Mouse (Mus musculus): ENCODE results near the gene Tas2r139. TPM values are rescaled to one million over a fixed set of nuclear protein-coding genes. Genes with fewer than 3 reads are reported as not detected.
"Not testable (repeated sequence)": the region's sequence is repeated elsewhere in the genome, so short reads cannot be mapped to it uniquely, and the experiment has no call there.

The Tas2r139 gene
- total RNA-seq (2014; fragmentation: Nextera tagmentation) (not detected in 2 replicates), total RNA-seq (2017) (not detected in 2 replicates)

- ATAC-seq (replicated peaks; ENCODE audit: low FRiP score, low TSS enrichment, poor library complexity, severe bottlenecking), result no peak
Measured at GRCm38 (mm10) chr6:42140636-42141035, at the start of gene Tas2r139. TSS of gene Tas2r139 (plus strand) at chr6:42140936.

DNA sequence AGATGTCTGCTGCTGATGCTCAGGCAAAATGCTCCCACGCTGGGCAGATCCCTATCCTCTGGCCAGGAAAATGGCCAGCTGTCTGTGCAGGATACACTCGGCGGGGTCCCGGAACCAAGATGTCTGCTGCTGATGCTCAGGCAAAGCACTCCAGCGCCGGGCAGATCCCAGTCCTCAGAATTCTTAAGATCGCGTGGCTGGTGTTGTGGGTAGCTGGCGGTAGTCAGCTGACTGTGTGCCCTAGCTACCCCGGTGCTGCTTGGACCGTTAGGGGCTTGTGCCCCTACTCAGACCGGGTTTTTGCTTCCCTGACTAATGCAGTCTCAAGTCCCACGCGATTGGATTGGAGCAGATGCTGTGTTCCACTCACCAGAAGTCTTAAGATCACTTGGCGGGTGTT lies 10.4 kb downstream of the Tas2r139 start:
- not testable (repeated sequence) for ATAC-seq (replicated peaks; ENCODE audit: low FRiP score, low TSS enrichment, poor library complexity, severe bottlenecking)

DNA sequence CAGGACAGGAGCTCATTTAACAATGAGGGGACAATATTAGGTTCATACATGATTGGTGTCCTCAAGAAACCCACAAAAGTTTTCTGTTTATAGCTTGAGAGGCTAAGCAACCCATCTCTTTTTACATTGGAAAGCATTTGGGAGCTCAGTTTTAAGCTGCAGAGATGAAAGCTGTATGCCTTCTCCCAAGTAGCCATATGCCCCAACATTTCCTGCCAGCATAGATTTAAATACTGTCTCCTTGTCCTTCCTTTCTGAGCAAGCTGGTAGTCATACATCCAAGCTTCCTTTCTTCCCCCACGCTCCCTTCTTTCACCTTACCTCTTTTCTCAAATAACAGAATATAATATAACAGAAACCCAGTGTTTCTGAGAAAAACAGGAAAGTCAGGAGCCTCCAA lies 41.7 kb downstream of the Tas2r139 start:
- ATAC-seq (replicated peaks; ENCODE audit: low FRiP score, low TSS enrichment, poor library complexity, severe bottlenecking), result no peak

DNA sequence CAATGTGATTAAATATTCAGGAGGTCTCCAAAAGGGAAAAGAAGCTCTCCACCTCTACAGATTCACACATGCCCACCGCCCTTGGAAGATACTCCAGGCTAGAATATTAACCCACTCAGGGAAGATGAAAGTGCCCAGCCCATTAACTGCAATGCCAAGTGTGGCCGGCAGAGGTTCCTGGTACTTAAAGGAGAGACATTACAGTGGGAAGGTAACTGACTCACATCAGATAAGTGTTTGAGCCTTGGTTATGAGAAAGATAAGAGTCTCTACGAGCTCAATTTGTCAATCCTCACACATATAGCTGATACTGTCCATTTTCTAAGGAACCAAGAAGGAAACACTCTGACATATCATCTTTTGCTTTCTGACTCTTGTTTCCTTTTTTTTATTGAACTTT lies 45.5 kb downstream of the Tas2r139 start:
- ATAC-seq (replicated peaks; ENCODE audit: low FRiP score, low TSS enrichment, poor library complexity, severe bottlenecking), result no peak

Other genes starting within 250 kb of the Tas2r139 start
- not detected in 2 replicates for gene Sval1, start 189.3 kb upstream of the Tas2r139 start, total RNA-seq (2014; fragmentation: Nextera tagmentation)
- gene Sval1, start 189.3 kb upstream of the Tas2r139 start, total RNA-seq (2017), result not detected in 2 replicates
- gene Sval3, start 172.8 kb upstream of the Tas2r139 start, total RNA-seq (2014; fragmentation: Nextera tagmentation), result not detected in 2 replicates
- gene Sval3, start 172.8 kb upstream of the Tas2r139 start, total RNA-seq (2017), result not detected in 2 replicates
- gene Sva, start 102.5 kb upstream of the Tas2r139 start, total RNA-seq (2014; fragmentation: Nextera tagmentation), result not detected in 2 replicates
- gene Sva, start 102.5 kb upstream of the Tas2r139 start, total RNA-seq (2017), result not detected in 2 replicates
- not detected in 2 replicates for gene Tas2r144, start 74.4 kb downstream of the Tas2r139 start, total RNA-seq (2014; fragmentation: Nextera tagmentation)
- gene Tas2r144, start 74.4 kb downstream of the Tas2r139 start, total RNA-seq (2017), result not detected in 2 replicates
- gene Gstk1, start 105.0 kb downstream of the Tas2r139 start, total RNA-seq (2014; fragmentation: Nextera tagmentation), result 6.0 and 7.8 TPM in 2 replicates
- gene Gstk1, start 105.0 kb downstream of the Tas2r139 start, total RNA-seq (2017), result 1.6 and 5.3 TPM in 2 replicates
- gene Tmem139, start 121.0 kb downstream of the Tas2r139 start, total RNA-seq (2014; fragmentation: Nextera tagmentation), result not detected in 2 replicates
- gene Tmem139, start 121.0 kb downstream of the Tas2r139 start, total RNA-seq (2017), result not detected in 2 replicates
- 68.3 and 86.6 TPM in 2 replicates for gene Casp2, start 124.0 kb downstream of the Tas2r139 start, total RNA-seq (2014; fragmentation: Nextera tagmentation)
- 51.2 and 76.1 TPM in 2 replicates for gene Casp2, start 124.0 kb downstream of the Tas2r139 start, total RNA-seq (2017)
- not detected in 2 replicates for gene Clcn1, start 145.7 kb downstream of the Tas2r139 start, total RNA-seq (2014; fragmentation: Nextera tagmentation)
- not detected in 2 replicates for gene Clcn1, start 145.7 kb downstream of the Tas2r139 start, total RNA-seq (2017)
- not detected in 2 replicates for gene Fam131b, start 183.7 kb downstream of the Tas2r139 start, total RNA-seq (2014; fragmentation: Nextera tagmentation)
- not detected in 2 replicates for gene Fam131b, start 183.7 kb downstream of the Tas2r139 start, total RNA-seq (2017)
- gene Zyx, start 208.7 kb downstream of the Tas2r139 start, total RNA-seq (2014; fragmentation: Nextera tagmentation), result 43.6 and 51.9 TPM in 2 replicates
- gene Zyx, start 208.7 kb downstream of the Tas2r139 start, total RNA-seq (2017), result 8.7 and 15.9 TPM in 2 replicates
- not detected in 2 replicates for gene Epha1, start 232.3 kb downstream of the Tas2r139 start, total RNA-seq (2014; fragmentation: Nextera tagmentation)
- gene Epha1, start 232.3 kb downstream of the Tas2r139 start, total RNA-seq (2017), result not detected in 2 replicates

Measured in megakaryocyte-erythroid progenitor cell, adult 5-6 weeks (primary cell).